Mouse (Mus musculus): Measurements from ENCODE around the gene Drosha. TPM values are rescaled to one million over a fixed set of nuclear protein-coding genes. Genes with fewer than 3 reads are reported as not detected.

The Drosha gene
- polyA plus RNA-seq, 1 experiment = 50.3 TPM

DNA sequence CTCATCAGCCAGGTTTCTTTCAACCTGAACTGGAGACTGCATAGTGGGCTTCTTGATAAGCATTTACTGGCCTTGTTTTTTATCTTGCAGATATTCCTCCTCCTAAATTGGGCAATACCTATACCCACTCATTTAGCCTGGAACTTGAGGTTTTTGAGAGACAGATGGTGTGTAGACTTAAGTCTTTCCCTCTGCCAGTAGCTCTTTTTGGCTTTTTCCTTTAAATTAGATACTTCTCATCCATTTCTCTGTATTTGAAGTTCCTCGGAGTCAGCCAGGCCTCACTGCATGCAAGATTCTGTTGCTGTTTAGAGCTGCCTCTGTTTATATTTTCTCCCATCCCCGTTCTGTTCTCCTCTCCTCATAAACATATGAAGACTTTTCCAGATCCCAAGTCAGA lies 51.7 kb downstream of the Drosha start:
- Histone ChIP-seq H3K4me1 (ENCODE audit: control insufficient read depth, insufficient read depth, low read length) (no peaks in the 10 kb centered on the region), H3K27me3 (ENCODE audit: control insufficient read depth, insufficient read depth, low read length) (no peaks in the 10 kb centered on the region), H3K4me3 (replicated peaks; ENCODE audit: insufficient read depth, low read depth, low read length) (no peak overlapping the region), H3K27ac (ENCODE audit: insufficient read depth, low read length) (no peak overlapping the region)
- 91% methylated on average over 2 of the region's 2 CpGs for WGBS
- DNase-seq = no peak
- TF ChIP-seq POLR2A (IDR thresholded peaks at IDR 0.05; ENCODE audit: borderline replicate concordance, insufficient read depth, low read length) = no peak
- TF ChIP-seq CTCF (IDR thresholded peaks at IDR 0.05; ENCODE audit: borderline replicate concordance, insufficient read depth, low read depth, low read length) = no peak

DNA sequence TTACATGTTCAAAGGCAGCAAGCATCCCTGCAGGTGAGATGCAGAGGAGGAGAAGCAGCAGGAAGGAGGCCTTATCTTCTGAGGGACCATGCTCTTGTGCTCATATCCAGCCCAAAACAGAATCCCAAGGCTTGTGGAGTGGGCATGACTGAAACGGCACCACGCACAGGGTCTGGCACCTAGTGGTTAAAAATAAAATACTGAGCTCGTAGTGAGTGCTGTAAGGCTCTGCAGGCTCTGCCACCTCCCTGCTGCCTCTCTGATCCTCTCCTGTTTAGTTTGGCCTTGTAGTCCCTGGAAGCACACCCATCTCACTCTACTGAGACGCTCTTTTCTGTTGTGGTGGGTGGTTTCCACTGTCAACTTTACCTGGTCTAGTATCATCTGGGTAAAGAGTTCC lies 52.3 kb downstream of the Drosha start:
- Histone ChIP-seq H3K27me3 (ENCODE audit: control insufficient read depth, insufficient read depth, low read length) (no peaks in the 10 kb centered on the region), H3K27ac (ENCODE audit: insufficient read depth, low read length) (no peak overlapping the region), H3K4me1 (ENCODE audit: control insufficient read depth, insufficient read depth, low read length) (no peaks in the 10 kb centered on the region), H3K4me3 (replicated peaks; ENCODE audit: insufficient read depth, low read depth, low read length) (no peak overlapping the region)
- TF ChIP-seq CTCF (IDR thresholded peaks at IDR 0.05; ENCODE audit: borderline replicate concordance, insufficient read depth, low read depth, low read length) (no peak), POLR2A (IDR thresholded peaks at IDR 0.05; ENCODE audit: borderline replicate concordance, insufficient read depth, low read length) (no peak)
- DNase-seq = no peak
- WGBS = 93% methylated on average over 4 of the region's 4 CpGs

DNA sequence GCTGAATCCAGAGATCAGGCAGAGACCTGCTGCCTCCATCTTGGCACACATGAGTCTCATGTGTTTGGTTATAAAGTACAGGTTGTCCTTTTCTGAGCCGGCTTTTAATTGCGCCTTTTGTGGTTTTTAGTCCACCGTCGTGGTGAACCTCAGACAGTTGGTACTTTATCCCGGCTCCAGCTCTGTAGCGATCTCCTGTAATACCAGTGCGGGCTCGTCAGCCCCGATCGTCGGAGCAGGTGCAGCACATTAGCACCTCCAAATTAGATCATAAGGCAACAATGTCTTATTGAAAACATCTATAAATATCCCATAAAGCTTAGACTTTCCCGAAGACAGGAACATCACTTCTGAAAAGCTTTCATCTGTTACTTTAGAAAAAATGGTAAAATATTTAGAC lies 53.3 kb downstream of the Drosha start:
- 93% methylated on average over 12 of the region's 12 CpGs for WGBS
- Histone ChIP-seq H3K27ac (ENCODE audit: insufficient read depth, low read length) (no peak overlapping the region), H3K4me3 (replicated peaks; ENCODE audit: insufficient read depth, low read depth, low read length) (no peak overlapping the region), H3K27me3 (ENCODE audit: control insufficient read depth, insufficient read depth, low read length) (no peaks in the 10 kb centered on the region), H3K4me1 (ENCODE audit: control insufficient read depth, insufficient read depth, low read length) (no peaks in the 10 kb centered on the region)
- TF ChIP-seq CTCF (IDR thresholded peaks at IDR 0.05; ENCODE audit: borderline replicate concordance, insufficient read depth, low read depth, low read length) = no peak
- TF ChIP-seq POLR2A (IDR thresholded peaks at IDR 0.05; ENCODE audit: borderline replicate concordance, insufficient read depth, low read length) = no peak
- DNase-seq = no peak

DNA sequence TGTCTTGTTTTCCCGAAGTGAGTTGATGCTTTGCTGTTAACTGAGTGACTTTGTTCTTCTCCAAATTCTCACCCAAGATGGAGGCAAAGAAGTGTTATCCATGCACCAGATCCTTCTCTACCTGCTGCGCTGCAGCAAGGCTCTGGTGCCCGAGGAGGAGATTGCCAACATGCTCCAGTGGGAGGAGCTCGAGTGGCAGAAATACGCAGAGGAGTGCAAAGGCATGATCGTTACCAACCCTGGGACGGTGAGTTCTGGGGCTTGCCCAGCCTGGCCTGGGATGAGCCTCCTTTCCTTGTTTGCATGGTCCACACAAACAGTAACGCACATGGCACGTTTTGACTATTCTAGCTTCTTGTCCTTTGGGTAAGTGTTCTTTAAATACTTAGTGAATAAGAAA lies 54.0 kb downstream of the Drosha start:
- H3K4me1 ChIP-seq (ENCODE audit: control insufficient read depth, insufficient read depth, low read length) = no peaks in the 10 kb centered on the region
- H3K27ac ChIP-seq (ENCODE audit: insufficient read depth, low read length) = no peak overlapping the region
- no peak for DNase-seq
- 92% methylated on average over 9 of the region's 9 CpGs for WGBS
- TF ChIP-seq CTCF (IDR thresholded peaks at IDR 0.05; ENCODE audit: borderline replicate concordance, insufficient read depth, low read depth, low read length) = no peak
- TF ChIP-seq POLR2A (IDR thresholded peaks at IDR 0.05; ENCODE audit: borderline replicate concordance, insufficient read depth, low read length) = no peak
- no peak overlapping the region for H3K4me3 ChIP-seq (replicated peaks; ENCODE audit: insufficient read depth, low read depth, low read length)
- H3K27me3 ChIP-seq (ENCODE audit: control insufficient read depth, insufficient read depth, low read length) = no peaks in the 10 kb centered on the region

DNA sequence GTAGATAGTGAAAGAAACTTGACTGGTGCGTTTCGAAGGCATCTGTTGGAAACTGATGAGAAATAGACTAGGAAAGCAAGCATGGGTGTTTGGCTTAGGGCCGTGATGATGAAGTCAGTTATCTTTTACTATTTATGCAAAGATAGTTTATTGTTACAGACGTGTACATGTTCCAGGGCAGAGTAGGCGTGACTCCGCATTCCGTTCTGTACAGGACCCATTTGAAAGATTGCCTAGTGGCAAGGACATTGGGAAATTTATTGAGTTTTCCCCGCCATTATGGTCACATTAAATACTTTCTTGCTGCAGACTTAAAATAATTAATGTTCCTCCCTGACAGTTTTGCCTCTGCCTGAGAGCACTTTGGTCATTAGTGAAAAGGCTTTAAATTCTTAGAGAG lies 55.3 kb downstream of the Drosha start:
- Histone ChIP-seq H3K4me1 (ENCODE audit: control insufficient read depth, insufficient read depth, low read length) (no peaks in the 10 kb centered on the region), H3K27me3 (ENCODE audit: control insufficient read depth, insufficient read depth, low read length) (no peaks in the 10 kb centered on the region), H3K27ac (ENCODE audit: insufficient read depth, low read length) (no peak overlapping the region), H3K4me3 (replicated peaks; ENCODE audit: insufficient read depth, low read depth, low read length) (no peak overlapping the region)
- no peak for DNase-seq
- TF ChIP-seq POLR2A (IDR thresholded peaks at IDR 0.05; ENCODE audit: borderline replicate concordance, insufficient read depth, low read length) (no peak), CTCF (IDR thresholded peaks at IDR 0.05; ENCODE audit: borderline replicate concordance, insufficient read depth, low read depth, low read length) (no peak)
- WGBS = 93% methylated on average over 8 of the region's 8 CpGs

DNA sequence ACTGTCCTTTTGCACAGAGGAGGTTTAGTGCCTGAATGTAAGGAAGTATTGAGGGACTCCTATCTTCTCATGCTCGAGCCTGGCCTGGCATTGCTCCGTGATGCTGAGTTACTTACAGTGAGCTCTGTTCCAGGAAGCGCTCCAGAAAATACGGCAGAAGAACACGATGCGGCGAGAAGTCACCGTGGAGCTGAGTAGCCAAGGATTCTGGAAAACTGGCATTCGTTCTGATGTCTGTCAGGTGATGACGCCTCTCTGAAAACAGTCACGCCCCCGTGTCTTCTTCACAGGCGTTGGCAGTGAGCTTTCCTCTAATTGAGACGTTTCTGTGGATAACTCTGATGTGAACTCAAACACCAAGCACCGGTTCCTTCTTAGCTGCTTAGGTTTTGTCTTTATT lies 60.2 kb downstream of the Drosha start:
- H3K27me3 ChIP-seq (ENCODE audit: control insufficient read depth, insufficient read depth, low read length) = no peaks in the 10 kb centered on the region
- WGBS = 62% methylated on average over 15 of the region's 15 CpGs
- H3K4me3 ChIP-seq (replicated peaks; ENCODE audit: insufficient read depth, low read depth, low read length) = no peak overlapping the region
- DNase-seq = no peak
- TF ChIP-seq POLR2A (IDR thresholded peaks at IDR 0.05; ENCODE audit: borderline replicate concordance, insufficient read depth, low read length) = no peak
- no peak for TF ChIP-seq CTCF (IDR thresholded peaks at IDR 0.05; ENCODE audit: borderline replicate concordance, insufficient read depth, low read depth, low read length)
- no peak overlapping the region for H3K27ac ChIP-seq (ENCODE audit: insufficient read depth, low read length)
- H3K4me1 ChIP-seq (ENCODE audit: control insufficient read depth, insufficient read depth, low read length) = no peaks in the 10 kb centered on the region

DNA sequence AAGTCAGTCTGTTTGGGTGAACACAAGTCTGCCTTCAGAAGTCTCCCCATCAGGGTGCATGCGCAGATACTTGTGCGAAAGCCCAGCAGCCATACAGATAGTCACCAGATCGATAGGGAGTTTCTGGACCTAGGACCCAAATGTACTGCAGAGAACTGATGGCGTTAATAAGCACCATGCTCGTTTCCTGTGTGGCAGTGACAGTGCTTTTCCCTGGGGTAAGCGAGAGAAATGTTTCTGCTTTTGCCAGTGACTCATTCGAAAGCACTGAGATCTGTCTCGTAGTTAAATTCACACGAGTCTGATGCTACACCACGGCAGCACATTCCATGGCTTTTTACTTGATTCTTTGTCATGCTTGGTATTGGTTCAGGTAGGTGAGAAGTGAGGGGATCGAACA lies 60.7 kb downstream of the Drosha start:
- H3K27ac ChIP-seq (ENCODE audit: insufficient read depth, low read length) = no peak overlapping the region
- H3K27me3 ChIP-seq (ENCODE audit: control insufficient read depth, insufficient read depth, low read length) = no peaks in the 10 kb centered on the region
- DNase-seq = no peak
- WGBS = 94% methylated on average over 11 of the region's 11 CpGs
- no peaks in the 10 kb centered on the region for H3K4me1 ChIP-seq (ENCODE audit: control insufficient read depth, insufficient read depth, low read length)
- H3K4me3 ChIP-seq (replicated peaks; ENCODE audit: insufficient read depth, low read depth, low read length) = no peak overlapping the region
- no peak for TF ChIP-seq POLR2A (IDR thresholded peaks at IDR 0.05; ENCODE audit: borderline replicate concordance, insufficient read depth, low read length)
- TF ChIP-seq CTCF (IDR thresholded peaks at IDR 0.05; ENCODE audit: borderline replicate concordance, insufficient read depth, low read depth, low read length) = no peak

DNA sequence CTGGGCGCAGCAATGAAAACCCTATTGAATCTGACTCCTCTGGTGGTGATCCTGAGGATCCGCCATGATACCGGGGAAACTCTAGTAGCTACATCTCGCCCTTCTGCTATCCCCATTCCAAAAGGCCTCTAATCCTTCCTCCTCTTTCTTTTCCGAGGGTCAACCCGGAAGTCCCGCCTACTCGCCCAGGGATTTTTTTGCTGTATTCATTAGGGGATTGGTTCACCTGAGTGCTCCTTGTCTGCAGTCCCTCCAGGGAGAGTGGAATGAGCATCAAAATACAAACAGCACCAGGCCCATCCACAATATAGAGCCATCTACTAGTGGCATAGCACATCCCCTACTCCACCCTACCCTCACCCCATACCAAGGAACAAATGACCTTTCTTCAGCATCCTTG lies 62.6 kb downstream of the Drosha start:
- Histone ChIP-seq H3K4me3 (replicated peaks; ENCODE audit: insufficient read depth, low read depth, low read length) (no peak overlapping the region), H3K4me1 (ENCODE audit: control insufficient read depth, insufficient read depth, low read length) (no peaks in the 10 kb centered on the region), H3K27me3 (ENCODE audit: control insufficient read depth, insufficient read depth, low read length) (no peaks in the 10 kb centered on the region), H3K27ac (ENCODE audit: insufficient read depth, low read length) (no peak overlapping the region)
- DNase-seq = no peak
- TF ChIP-seq POLR2A (IDR thresholded peaks at IDR 0.05; ENCODE audit: borderline replicate concordance, insufficient read depth, low read length) (no peak), CTCF (IDR thresholded peaks at IDR 0.05; ENCODE audit: borderline replicate concordance, insufficient read depth, low read depth, low read length) (no peak)
- WGBS = 93% methylated on average over 8 of the region's 8 CpGs
